Mouse (Mus musculus) embryonic facial prominence, embryonic 14.5 days (tissue): ENCODE data around the gene Ppp1r15b. TPM values are rescaled to one million over a fixed set of nuclear protein-coding genes. Genes with fewer than 3 reads are reported as not detected.

Experiments
- ATAC-seq: fragments of 200-750 bp; cut with Nextera tagmentation; 2 replicates; pipeline ENCODE4 v1.8.0; 2017; ENCODE audit warnings: low read depth, moderate number of reproducible peaks, moderate TSS enrichment
- DNase-seq: peaks from one replicate; pipeline ENCODE4 v3.0.0-alpha.2; 2015; ENCODE audit warnings: low spot score
- H3K27ac ChIP-seq: fragments of 300-500 bp; sonication (generic); replicated peaks from 2 replicates; pipeline ENCODE4 v1.5.1; 2014; ENCODE audit warnings: low read depth, mild to moderate bottlenecking, low read length, moderate library complexity
- H3K27me3 ChIP-seq: fragments of 300-500 bp; sonication (generic); replicated peaks from 2 replicates; pipeline ENCODE4 v1.6.1; 2014; ENCODE audit warnings: low read length; ENCODE audit not compliant: control insufficient read depth, insufficient read depth
- H3K36me3 ChIP-seq: fragments of 300-500 bp; sonication (generic); 2 replicates; pipeline ENCODE4 v1.6.1; 2014; ENCODE audit warnings: low read length, mixed read lengths; ENCODE audit not compliant: control insufficient read depth, insufficient read depth
- H3K4me1 ChIP-seq: fragments of 300-500 bp; sonication (generic); 2 replicates; pipeline ENCODE4 v1.6.1; 2014; ENCODE audit warnings: antibody characterized with exemption, low read length; ENCODE audit not compliant: control insufficient read depth, insufficient read depth
- H3K4me2 ChIP-seq: fragments of 300-500 bp; sonication (generic); 2 replicates; pipeline ENCODE4 v1.6.1; 2014; ENCODE audit warnings: low read depth, mild to moderate bottlenecking, low read length, moderate library complexity, mixed read lengths
- H3K4me3 ChIP-seq: fragments of 300-500 bp; sonication (generic); 2 replicates; pipeline ENCODE4 v1.5.1; 2014; ENCODE audit warnings: low read depth, mild to moderate bottlenecking, low read length
- H3K9ac ChIP-seq: fragments of 300-500 bp; sonication (generic); 2 replicates; pipeline ENCODE4 v1.6.1; 2014; ENCODE audit warnings: low read depth, mild to moderate bottlenecking, low read length, moderate library complexity, mixed read lengths
- H3K9me3 ChIP-seq: fragments of 300-500 bp; sonication (generic); 2 replicates; pipeline ENCODE4 v1.6.1; 2016; ENCODE audit warnings: low read length; ENCODE audit not compliant: control insufficient read depth
- WGBS: fragments of 180-500 bp; shearing (Covaris S2); extraction: QIAGEN DNeasy Blood & Tissue Kit; methylation state at CpG from one replicate; pipeline ENCODE4 v1.1.7; 2014; 5-methylcytosine and 5-hydroxymethylcytosine counted together
- polyA plus RNA-seq: library from polyadenylated mRNA; unstranded; fragments of >200 nt; fragmentation: Nextera tagmentation; extraction: Ambion mirVana; gene quantifications from 2 replicates; pipeline ENCODE4 v1.2.1, GENCODE M21; 2014

Gene Ppp1r15b
- polyA plus RNA-seq, 1 experiment from 2014 or later = 42.0 TPM

DNA sequence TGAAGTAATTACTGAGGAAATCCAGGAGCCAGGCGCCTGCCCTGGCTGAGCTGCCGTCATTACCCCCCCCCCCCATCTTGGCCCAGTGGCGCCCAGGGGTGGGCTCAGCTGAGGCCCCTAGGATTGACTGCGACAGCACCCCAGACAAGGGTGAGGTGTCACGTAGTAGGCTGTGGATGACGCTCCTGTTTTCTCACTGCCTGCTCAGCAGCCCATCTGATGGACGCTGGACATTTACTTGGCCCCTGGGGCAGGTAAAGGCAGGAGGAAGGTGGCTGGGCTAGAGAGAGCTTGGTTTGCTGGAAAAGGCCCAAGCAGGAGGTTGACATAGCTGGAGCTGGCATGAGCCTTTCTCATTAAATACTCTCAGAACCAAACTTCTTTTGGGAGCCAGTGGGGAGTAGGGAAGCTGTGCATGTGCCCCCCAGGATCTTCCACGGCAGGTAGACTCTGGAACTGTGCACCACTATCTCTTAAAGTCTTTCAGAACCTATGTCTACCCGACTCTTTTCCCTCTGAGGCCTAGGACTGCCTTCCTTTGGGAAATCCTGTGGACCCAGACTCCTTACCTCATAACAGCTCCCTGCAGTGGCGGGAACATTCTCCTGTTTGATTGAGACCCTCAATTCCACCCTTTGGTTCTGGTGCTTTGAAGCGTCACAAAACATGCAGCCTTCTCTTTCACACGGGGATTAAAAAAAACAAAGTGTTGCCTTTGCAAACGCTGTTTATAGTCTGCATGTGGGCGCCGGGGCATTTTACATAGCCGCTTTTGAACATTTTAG, 52.4 kb downstream of the Ppp1r15b start:
- H3K27me3 ChIP-seq = peaks cover 24% of the 10 kb centered on the region
- no peaks in the 10 kb centered on the region for H3K36me3 ChIP-seq
- ATAC-seq = no peak
- no peaks in the 10 kb centered on the region for H3K9me3 ChIP-seq
- peaks cover 20% of the 10 kb centered on the region for H3K4me1 ChIP-seq
- 30% methylated on average over 13 of the region's 16 CpGs for WGBS
- peak overlapping the region; percentile 42 for H3K4me3 ChIP-seq
- 0 out of 2 replicates have a peak overlapping the region, but pooled peaks have one; percentile 52 for H3K27ac ChIP-seq
- no peak for DNase-seq
- H3K4me2 ChIP-seq = peak overlapping the region; percentile 86; the same call in 1 of the 2 replicates
- H3K9ac ChIP-seq = peak overlapping the region; percentile 34; the same call in 1 of the 2 replicates

GRCm38 (mm10) chr1:133187948-133188680, 57.2 kb downstream of the Ppp1r15b start:
- DNase-seq (peak; percentile 81), ATAC-seq (peak; percentile 82; the same call in 1 of the 2 replicates)
- Histone ChIP-seq H3K36me3 (no peaks in the 10 kb centered on the region), H3K9ac (no peak overlapping the region), H3K27me3 (peaks cover 7% of the 10 kb centered on the region), H3K27ac (no peak overlapping the region), H3K4me1 (peaks cover 6% of the 10 kb centered on the region; the same call in 1 of the 2 replicates), H3K4me2 (no peak overlapping the region), H3K4me3 (no peak overlapping the region), H3K9me3 (no peaks in the 10 kb centered on the region)
- WGBS = 19% methylated on average over 4 of the region's 4 CpGs

GRCm38 (mm10) chr1:133188719-133189118, 57.8 kb downstream of the Ppp1r15b start:
- no peaks in the 10 kb centered on the region for H3K36me3 ChIP-seq
- 79% methylated on average over 8 of the region's 8 CpGs for WGBS
- H3K4me3 ChIP-seq = no peak overlapping the region
- DNase-seq (no peak), ATAC-seq (no peak)
- no peak overlapping the region for H3K9ac ChIP-seq
- H3K4me1 ChIP-seq = peaks cover 5% of the 10 kb centered on the region; the same call in 1 of the 2 replicates
- no peak overlapping the region for H3K27ac ChIP-seq
- H3K9me3 ChIP-seq = no peaks in the 10 kb centered on the region
- H3K27me3 ChIP-seq = 0 out of 2 replicates have a peak, but pooled peaks cover under 1% of the 10 kb centered on the region
- no peak overlapping the region for H3K4me2 ChIP-seq

Other genes with a start within 250 kb of the Ppp1r15b start
- gene Mdm4, start 100.6 kb upstream of the Ppp1r15b start, polyA plus RNA-seq = 33.4 and 40.3 TPM in 2 replicates
- gene Pik3c2b, start 85.5 kb upstream of the Ppp1r15b start, polyA plus RNA-seq = 7.0 and 7.1 TPM in 2 replicates
- 4.4 and 6.3 TPM in 2 replicates for gene Plekha6, start 33.1 kb downstream of the Ppp1r15b start, polyA plus RNA-seq
- not detected in 2 replicates for gene Golt1a, start 178.7 kb downstream of the Ppp1r15b start, polyA plus RNA-seq
- not detected in 2 replicates for gene Kiss1, start 190.7 kb downstream of the Ppp1r15b start, polyA plus RNA-seq
- 5.9 and 6.6 TPM in 2 replicates for gene Ren1, start 219.4 kb downstream of the Ppp1r15b start, polyA plus RNA-seq
- 3.3 and 3.4 TPM in 2 replicates for gene Etnk2, start 232.4 kb downstream of the Ppp1r15b start, polyA plus RNA-seq